In the genomic region with DNA sequence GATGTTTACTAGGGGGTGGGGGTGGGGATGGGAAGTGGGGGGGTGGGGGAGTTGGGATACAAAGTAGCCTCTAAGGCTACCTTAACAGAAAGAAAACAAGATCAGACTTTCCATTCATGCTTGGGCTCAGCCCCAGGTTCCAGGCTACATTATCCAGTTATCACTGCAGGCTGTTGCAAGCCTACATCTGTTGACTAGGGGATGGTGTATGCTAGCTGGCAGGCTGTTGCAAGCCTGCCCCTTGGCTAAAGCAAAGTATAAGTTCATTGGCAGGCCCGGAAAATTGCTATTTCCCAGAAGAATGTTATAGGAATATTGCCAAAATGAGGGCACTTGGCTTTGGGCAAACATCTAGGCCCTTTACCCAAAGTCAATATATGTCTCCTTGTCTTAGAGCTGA, we compare ENCODE assay signal across 12 mouse cellular contexts. TPM values are rescaled to one million over a fixed set of nuclear protein-coding genes. Genes with fewer than 3 reads are reported as not detected.
"Had no signal": no experiment of that assay in that cellular context is flagged by ENCODE, and none has a peak within 500 bp of the region (broad histone marks: within the 10 kb centered on the region; RNA-seq: fewer than 3 reads in every experiment).

No protein-coding gene starts in this region.

- H3K36me3 ChIP-seq: kidney, embryonic 15.5 days; limb, embryonic 15.5 days; liver, embryonic 12.5 days; midbrain, embryonic 13.5 days; neural tube, embryonic 12.5 days had no signal

- H3K4me2 ChIP-seq: kidney, embryonic 15.5 days; limb, embryonic 15.5 days; liver, embryonic 12.5 days; lung, embryonic 14.5 days; midbrain, embryonic 13.5 days; neural tube, embryonic 12.5 days had no signal

- H3K4me3 ChIP-seq: kidney, embryonic 15.5 days; left cerebral cortex, adult 2 months; limb, embryonic 15.5 days; liver, embryonic 12.5 days; midbrain, embryonic 13.5 days; neural tube, embryonic 12.5 days had no signal

- ATAC-seq: liver, embryonic 12.5 days; midbrain, embryonic 13.5 days had no signal

- H3K9ac ChIP-seq: kidney, embryonic 15.5 days; limb, embryonic 15.5 days; liver, embryonic 12.5 days; lung, embryonic 14.5 days; midbrain, embryonic 13.5 days; neural tube, embryonic 12.5 days had no signal

- H3K9me3 ChIP-seq: kidney, embryonic 15.5 days; limb, embryonic 15.5 days; liver, embryonic 12.5 days; midbrain, embryonic 13.5 days; neural tube, embryonic 12.5 days had no signal

- DNase-seq: kidney, adult 2 months; kidney, postnatal 14 days; lung, embryonic 14.5 days; thymus, adult 2 months; thymus, postnatal 25 days had no signal

- H3K27ac ChIP-seq: kidney, embryonic 15.5 days; left cerebral cortex, adult 2 months; limb, embryonic 15.5 days; liver, embryonic 12.5 days; midbrain, embryonic 13.5 days; neural tube, embryonic 12.5 days had no signal

- H3K4me1 ChIP-seq: kidney, embryonic 15.5 days; limb, embryonic 15.5 days; liver, embryonic 12.5 days had no signal

- H3K27me3 ChIP-seq: kidney, embryonic 15.5 days; limb, embryonic 15.5 days; liver, embryonic 12.5 days; midbrain, embryonic 13.5 days; neural tube, embryonic 12.5 days had no signal

RNA-seq across cellular contexts. Expression of a gene that starts 16.0 kb away (rescaled TPM):
- total RNA-seq: neutrophil, adult 5-6 weeks had no signal
